Mouse (Mus musculus): ENCODE measurements around the gene M1ap.

The M1ap gene

GRCm38 (mm10) chr6:83004872-83005271, 58.2 kb downstream of the M1ap start:
- in situ Hi-C loops (cut with MboI; ENCODE audit: low sequenced_read_pairs) = loop anchor here (10.0 kb wide), 2 partner anchors 50 to 160 kb away; partner anchors contain the start of genes Aup1, Dctn1, Dqx1 and Htra2

DNA sequence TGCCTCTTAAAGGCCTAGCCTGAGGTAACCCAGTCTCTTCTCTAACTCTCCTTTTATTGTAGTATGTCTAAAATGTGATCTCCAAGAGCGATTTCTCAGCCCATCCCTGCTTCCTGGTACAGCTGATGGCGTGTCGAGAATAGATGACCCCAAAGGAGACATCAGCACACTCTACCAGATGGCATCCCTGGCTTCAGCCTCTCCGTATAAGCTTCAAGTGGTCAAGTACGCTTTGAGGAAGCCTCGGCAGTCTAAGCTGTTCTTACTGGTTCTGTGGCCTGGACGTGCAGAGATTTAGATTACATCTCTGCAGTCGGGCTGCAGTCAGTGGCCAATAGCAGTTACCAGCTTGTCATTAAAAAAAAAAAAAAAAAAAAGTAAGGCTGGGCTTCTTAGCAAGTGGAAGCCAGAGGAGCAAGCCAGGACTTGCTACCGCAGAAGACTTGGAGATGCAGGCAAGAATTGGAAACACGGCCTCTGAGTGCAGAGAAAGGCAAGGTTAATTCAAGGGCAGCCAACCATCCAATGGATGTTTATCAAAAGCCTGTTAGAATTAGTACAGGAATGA, 58.8 kb downstream of the M1ap start:
- in situ Hi-C loops (cut with MboI; ENCODE audit: low sequenced_read_pairs) = loop anchor here (10.0 kb wide), 2 partner anchors 49 to 159 kb away; partner anchors contain the start of genes Aup1, Dctn1, Dqx1 and Htra2

DNA sequence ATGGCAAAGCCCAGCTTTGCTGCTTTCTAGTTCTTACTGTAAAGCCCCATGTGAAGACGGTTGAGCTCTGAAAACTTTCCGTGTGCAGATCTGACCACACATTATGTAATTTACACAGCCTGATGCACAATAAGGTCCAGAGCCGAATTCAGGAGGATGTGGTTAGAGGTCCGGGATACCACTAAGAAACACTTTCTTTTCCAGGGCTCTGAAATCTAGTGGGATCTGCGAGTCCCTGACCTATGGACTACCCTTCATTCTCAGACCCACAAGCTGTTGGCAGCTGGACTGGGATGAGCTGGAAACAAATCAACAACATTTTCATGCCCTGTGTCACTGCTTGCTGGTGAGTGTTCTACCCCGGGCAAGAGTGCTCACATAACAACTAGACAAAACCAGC, 59.4 kb downstream of the M1ap start:
- in situ Hi-C loops (cut with MboI; ENCODE audit: low sequenced_read_pairs) = loop anchor here (10.0 kb wide), 2 partner anchors 49 to 159 kb away; partner anchors contain the start of genes Aup1, Dctn1, Dqx1 and Htra2

DNA sequence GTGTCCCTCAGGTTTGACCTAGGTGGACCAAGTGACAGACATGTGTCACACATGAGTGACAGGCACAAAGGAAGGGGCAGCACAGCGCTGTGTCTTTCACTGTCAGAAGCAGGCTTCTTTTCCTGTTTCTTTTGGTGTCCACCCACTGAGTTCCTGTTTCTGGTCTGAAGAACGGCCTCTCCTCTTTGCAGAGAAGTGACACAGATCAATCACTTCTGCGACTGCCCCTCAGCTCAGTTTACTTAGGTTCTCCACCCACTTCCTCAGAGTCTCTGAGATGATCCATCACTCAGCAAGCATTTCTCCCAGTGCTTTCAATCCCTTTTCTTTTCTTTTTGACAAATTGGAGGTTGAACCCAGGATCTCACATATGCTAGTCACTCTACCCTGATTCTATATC, 62.0 kb downstream of the M1ap start:
- in situ Hi-C loops (cut with MboI; ENCODE audit: low sequenced_read_pairs) = loop anchor here (10.0 kb wide), 2 partner anchors 46 to 156 kb away; partner anchors contain the start of genes Aup1, Dctn1, Dqx1 and Htra2

DNA sequence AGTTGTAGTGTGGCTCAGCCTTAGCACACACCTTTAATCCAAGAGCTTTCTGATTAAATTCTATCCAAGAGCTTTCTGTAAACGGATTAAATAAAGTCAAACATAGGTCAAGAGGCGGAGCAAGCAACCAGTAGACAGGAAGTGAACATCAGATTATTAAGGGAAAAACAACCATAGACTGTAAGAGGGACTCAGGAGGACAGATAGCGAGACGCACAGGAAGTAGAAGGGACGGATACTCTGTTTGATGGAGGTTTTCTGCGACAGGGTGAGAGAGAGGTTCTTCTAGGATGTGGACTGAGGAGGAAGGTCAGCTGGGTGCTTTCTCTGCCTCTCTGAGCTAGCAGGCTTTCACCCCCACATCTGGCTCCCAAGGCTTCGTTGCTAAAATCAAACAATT, 63.3 kb downstream of the M1ap start:
- in situ Hi-C loops (cut with MboI; ENCODE audit: low sequenced_read_pairs) = no loop called here

- in situ Hi-C loops (cut with MboI; ENCODE audit: low sequenced_read_pairs) = no loop called here
These were observed 64.6 kb downstream of the M1ap start for GRCm38 (mm10) chr6:83011255-83011654.

DNA sequence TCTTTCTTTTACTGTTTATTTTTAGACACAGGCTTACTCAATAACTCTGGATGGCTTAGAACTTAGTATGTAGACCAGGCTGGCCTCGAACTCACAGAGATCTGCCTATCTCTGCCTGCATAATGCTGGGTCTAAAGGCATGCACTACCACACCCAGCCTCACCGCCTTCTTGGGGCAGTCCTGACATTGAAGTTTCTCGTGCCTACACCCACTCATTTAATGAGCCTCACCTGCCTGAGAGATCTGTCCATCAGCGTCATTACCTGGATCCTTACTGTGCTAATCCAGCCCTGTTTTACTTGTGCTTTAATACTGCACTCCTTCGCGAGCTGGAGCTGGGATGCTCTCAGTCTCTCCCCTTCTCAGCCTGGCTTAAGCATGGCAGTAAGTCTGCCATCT, 65.1 kb downstream of the M1ap start:
- in situ Hi-C loops (cut with MboI; ENCODE audit: low sequenced_read_pairs) = no loop called here

GRCm38 (mm10) chr6:83013444-83013843, 66.7 kb downstream of the M1ap start:
- in situ Hi-C loops (cut with MboI; ENCODE audit: low sequenced_read_pairs) = no loop called here

- in situ Hi-C loops (cut with MboI; ENCODE audit: low sequenced_read_pairs) = no loop called here
These were observed 68.1 kb downstream of the M1ap start for GRCm38 (mm10) chr6:83014482-83015466.

DNA sequence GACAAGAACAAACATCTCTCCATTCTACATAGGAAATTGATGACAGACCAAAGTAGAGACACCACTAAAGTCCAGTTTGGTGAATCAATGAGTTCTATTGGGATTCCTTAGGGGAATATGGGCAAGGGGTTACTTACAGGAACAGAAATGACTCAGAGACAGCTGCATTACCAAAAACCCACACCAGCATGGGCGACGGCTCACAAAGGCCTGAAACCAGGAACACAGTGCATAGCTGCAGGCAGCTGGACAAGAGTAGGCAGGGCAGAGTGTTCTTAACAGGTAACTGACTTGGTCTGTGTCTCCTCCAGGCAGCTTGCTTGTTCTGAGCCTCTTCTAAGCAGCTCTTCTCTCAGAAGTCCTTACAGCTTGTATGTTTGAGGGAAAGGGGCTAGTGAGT, 69.0 kb downstream of the M1ap start:
- in situ Hi-C loops (cut with MboI; ENCODE audit: low sequenced_read_pairs) = no loop called here

DNA sequence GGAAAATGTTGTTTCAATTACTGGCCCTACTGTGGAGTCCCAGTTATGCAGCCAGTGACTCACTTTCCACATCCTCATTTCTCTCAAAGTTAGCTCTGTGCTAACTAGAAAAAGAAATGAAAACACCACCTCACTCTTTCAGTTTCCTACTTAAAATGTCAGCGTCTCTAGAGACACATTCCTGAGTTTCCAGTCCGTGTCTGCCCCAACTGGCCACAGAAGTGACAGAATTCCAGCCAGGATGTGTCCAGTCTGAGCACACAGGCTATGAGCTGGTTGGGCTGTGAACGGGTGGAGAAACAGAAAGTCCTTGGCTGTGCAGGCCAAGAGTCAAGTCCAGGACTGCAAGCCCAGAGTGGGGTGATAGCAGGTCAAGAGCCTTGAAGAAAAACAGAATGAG, 70.5 kb downstream of the M1ap start:
- in situ Hi-C loops (cut with MboI; ENCODE audit: low sequenced_read_pairs) = no loop called here

- in situ Hi-C loops (cut with MboI; ENCODE audit: low sequenced_read_pairs) = no loop called here
These were observed 72.3 kb downstream of the M1ap start for GRCm38 (mm10) chr6:83019044-83019443.

DNA sequence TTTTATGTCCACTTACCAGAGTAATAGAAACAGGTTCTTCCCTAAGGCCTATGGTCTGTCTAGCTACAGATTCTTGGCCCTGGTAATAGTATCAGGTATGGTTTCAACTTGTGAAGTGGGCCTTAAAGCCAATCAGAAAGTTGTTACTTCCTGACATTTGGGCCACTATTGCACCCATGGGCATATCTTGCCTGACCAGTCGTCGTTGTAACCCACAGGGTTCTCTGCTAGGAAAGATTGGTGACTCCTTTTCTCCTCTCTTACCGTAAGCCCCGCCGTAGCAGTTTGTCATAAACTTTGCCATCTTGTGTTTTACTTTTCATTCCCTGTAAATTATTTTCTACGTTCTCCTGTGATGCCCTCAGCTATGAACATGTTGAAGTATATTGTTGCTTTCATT, 73.4 kb downstream of the M1ap start:
- in situ Hi-C loops (cut with MboI; ENCODE audit: low sequenced_read_pairs) = no loop called here

DNA sequence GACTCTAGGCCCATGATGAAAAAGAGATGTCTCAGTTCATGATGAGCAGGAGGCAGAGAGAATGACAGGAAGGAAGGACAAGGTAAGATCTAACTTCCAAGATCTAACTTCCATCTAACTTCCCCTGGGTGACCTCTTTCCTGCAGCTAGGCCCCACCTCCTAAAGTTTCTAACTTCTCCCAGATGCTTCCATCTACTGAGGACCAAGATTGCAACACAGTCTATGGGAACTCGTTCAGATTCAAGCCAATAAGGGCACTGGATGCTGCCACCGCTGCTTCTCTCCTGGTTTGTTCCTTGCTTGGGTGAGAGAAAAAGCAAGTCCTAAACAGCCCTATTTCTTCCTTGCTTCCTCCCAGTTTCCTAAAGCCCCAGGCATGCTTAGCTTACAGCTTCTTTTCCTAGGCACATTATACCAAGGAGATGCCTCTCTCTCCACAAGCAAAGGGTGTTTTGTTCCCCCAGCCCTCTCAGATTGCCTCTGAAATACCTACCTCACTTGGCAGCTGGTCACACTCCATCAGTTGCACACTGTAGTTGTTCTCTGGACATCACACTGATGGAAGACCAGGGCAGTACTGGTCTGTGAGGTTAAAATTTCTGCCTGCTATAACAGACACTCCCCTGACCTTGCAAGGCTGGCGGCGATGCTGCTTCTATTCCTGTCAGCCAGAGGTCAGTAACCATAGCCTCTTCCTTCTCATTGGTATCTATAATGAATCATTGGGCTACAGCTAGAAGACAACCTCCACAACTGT, 74.3 kb downstream of the M1ap start:
- in situ Hi-C loops (cut with MboI; ENCODE audit: low sequenced_read_pairs) = no loop called here

DNA sequence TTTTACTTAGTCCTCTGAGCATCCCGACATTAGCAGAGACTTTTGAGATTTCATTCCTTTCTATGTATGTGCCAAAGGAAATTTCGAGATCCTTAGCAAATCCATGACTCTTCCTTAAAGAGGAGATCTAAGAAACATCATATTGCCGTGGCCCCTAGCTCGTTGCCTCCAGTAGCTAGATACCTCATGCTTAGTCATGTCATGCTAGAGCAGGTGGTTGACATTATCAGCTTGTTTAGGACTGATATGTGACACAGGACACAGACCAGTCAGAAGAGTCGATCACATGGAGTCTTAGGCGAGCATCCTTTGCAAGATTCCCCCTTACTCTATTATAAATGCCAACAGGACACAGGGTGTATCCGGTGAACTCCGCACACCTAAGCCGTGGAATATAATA, 76.3 kb downstream of the M1ap start:
- in situ Hi-C loops (cut with MboI; ENCODE audit: low sequenced_read_pairs) = no loop called here

GRCm38 (mm10) chr6:83023786-83024185, 77.1 kb downstream of the M1ap start:
- in situ Hi-C loops (cut with MboI; ENCODE audit: low sequenced_read_pairs) = no loop called here

GRCm38 (mm10) chr6:83024421-83024820, 77.7 kb downstream of the M1ap start:
- in situ Hi-C loops (cut with MboI; ENCODE audit: low sequenced_read_pairs) = no loop called here

GRCm38 (mm10) chr6:83025221-83025620, 78.5 kb downstream of the M1ap start:
- in situ Hi-C loops (cut with MboI; ENCODE audit: low sequenced_read_pairs) = no loop called here

- in situ Hi-C loops (cut with MboI; ENCODE audit: low sequenced_read_pairs) = no loop called here
These were observed 80.6 kb downstream of the M1ap start for GRCm38 (mm10) chr6:83027293-83027692.

GRCm38 (mm10) chr6:83027706-83028105, 81.0 kb downstream of the M1ap start:
- in situ Hi-C loops (cut with MboI; ENCODE audit: low sequenced_read_pairs) = no loop called here

DNA sequence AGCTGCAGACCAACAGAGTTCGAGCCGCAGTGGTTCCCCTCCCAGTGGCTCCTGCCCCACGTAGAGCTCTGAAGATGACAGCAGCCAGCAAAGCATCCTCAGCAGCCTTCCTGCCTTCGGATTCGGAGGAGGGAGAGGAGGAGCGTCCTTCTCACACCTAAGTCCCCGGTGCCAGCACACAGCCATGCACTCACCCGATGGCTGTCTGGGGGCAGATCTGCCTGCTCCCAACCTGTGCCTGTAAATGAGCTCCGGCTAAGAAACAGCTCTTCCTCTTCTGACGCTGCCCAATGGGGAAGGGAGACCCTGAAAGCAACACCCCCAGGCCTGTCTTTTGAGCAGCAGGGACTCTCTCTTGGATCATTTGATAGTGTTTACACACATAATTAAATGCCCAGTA, 83.1 kb downstream of the M1ap start:
- in situ Hi-C loops (cut with MboI; ENCODE audit: low sequenced_read_pairs) = no loop called here
